Mouse (Mus musculus) cerebellum, adult 9-11 months (tissue): Measurements from ENCODE around the gene Il3ra.

Experiments used
- DNase-seq: peaks from one replicate; pipeline ENCODE4 v3.0.0; 2022

Il3ra gene

DNA sequence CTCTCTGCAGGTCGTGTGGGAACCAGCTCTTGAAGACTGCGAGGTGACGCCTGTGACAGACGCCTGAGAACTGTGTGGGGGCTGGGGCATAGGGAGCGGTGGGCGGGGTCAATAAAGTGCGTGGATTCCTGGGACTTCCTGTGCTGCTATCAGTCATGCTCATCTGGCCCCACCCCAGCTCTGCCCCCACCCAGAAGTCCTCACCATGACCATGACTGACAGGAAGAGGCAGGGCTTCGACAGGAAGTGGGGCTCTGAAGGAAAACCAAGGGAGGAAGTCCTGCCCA, 9.2 kb downstream of the Il3ra start:
- no peak for DNase-seq

DNA sequence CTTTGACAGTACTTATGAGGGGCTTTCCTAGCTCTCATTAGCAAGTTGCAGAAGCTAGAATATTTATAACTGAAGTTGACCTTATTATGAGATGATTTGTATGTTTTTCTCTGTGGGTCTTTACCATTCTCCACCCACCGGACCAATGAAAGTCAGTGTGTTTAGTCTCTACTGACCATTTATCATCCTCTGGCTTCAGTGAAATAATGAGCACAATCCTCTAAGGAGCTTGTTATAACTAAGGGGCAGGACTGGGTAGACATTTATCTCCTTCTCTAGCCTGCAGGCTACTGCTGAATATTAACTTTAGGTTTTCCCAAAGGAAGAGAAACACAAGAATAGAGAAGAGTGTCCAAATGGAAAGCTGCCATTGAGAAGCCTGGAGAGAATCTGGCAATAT, 49.5 kb downstream of the Il3ra start:
- no peak for DNase-seq

DNA sequence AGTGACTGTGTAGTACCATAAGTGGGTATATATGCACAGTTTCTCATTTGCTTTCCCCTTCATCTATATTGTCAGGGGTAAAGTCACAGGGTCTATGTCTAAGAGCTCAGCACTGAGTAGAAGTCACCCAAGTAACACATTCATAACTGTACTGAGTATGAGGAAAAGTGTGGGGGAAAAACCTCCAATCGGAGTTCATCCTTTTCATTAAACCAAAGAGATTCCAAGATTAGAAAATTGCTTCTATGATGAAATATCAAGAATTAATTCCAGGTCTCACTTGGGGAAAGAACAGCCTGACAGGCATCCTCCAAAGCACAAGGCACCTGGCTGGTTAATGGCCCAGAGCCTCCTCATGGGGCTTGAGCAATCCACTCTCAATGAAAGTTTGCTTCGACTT, 54.9 kb downstream of the Il3ra start, which contains the start of gene Olfr721-ps1:
Olfr721-ps1 (plus strand) TSS at position 301 of the 400 bp plus-strand sequence.
- DNase-seq: no peak
